Mouse (Mus musculus) liver, adult 2 months (tissue): ENCODE data around the gene Arhgap30.
A peak's percentile ranks its signal among the peaks of the same experiment; 100 is the strongest.

Source experiments
- CTCF ChIP-seq: fragments of 200-500 bp; IDR thresholded peaks from 2 replicates; pipeline ENCODE4 v1.5.1; 2011; ENCODE audit warnings: low read depth, low read length, control low read depth
- POLR2A ChIP-seq: fragments of 200-500 bp; IDR thresholded peaks from 2 replicates; pipeline ENCODE4 v1.6.1; 2011; ENCODE audit warnings: low read length, control low read depth; ENCODE audit not compliant: insufficient read depth; ENCODE audit errors: extremely low read depth

GRCm38 (mm10) chr1:171379935-171380599, 8.7 kb upstream of the Arhgap30 start:
- peak; percentile 88 for TF ChIP-seq CTCF
- TF ChIP-seq POLR2A: no peak
